Mouse (Mus musculus) forebrain, embryonic 15.5 days (tissue): ENCODE results near the gene Pim3. TPM values are rescaled to one million over a fixed set of nuclear protein-coding genes. Genes with fewer than 3 reads are reported as not detected.

Experiments
- ATAC-seq: fragments of 200-750 bp; cut with Nextera tagmentation; replicated peaks from 2 replicates; pipeline ENCODE4 v1.8.0; 2017; ENCODE audit warnings: mild to moderate bottlenecking, moderate TSS enrichment, moderate library complexity
- H3K27ac ChIP-seq: fragments of 300-500 bp; sonication (generic); replicated peaks from 2 replicates; pipeline ENCODE4 v1.5.1; 2015; ENCODE audit warnings: mild to moderate bottlenecking, inconsistent platforms
- H3K27me3 ChIP-seq: fragments of 300-500 bp; sonication (generic); 2 replicates; pipeline ENCODE4 v1.6.1; 2015; ENCODE audit warnings: inconsistent platforms
- H3K36me3 ChIP-seq: fragments of 300-500 bp; sonication (generic); 2 replicates; pipeline ENCODE4 v1.6.1; 2015; ENCODE audit warnings: mild to moderate bottlenecking, inconsistent platforms
- H3K4me1 ChIP-seq: fragments of 300-500 bp; sonication (generic); 2 replicates; pipeline ENCODE4 v1.6.1; 2015; ENCODE audit warnings: inconsistent platforms
- H3K4me2 ChIP-seq: fragments of 300-500 bp; sonication (generic); replicated peaks from 2 replicates; pipeline ENCODE4 v1.6.1; 2015; ENCODE audit warnings: mild to moderate bottlenecking, inconsistent platforms
- H3K4me3 ChIP-seq: fragments of 300-500 bp; sonication (generic); 2 replicates; pipeline ENCODE4 v1.5.1; 2015; ENCODE audit warnings: mild to moderate bottlenecking, inconsistent platforms
- H3K9ac ChIP-seq: fragments of 300-500 bp; sonication (generic); replicated peaks from 2 replicates; pipeline ENCODE4 v1.6.1; 2015; ENCODE audit warnings: mild to moderate bottlenecking, inconsistent platforms
- H3K9me3 ChIP-seq: fragments of 300-500 bp; sonication (generic); 2 replicates; pipeline ENCODE4 v1.6.1; 2016; ENCODE audit warnings: inconsistent platforms
- WGBS: fragments of 180-500 bp; shearing (Covaris S2); methylation state at CpG from one replicate; pipeline ENCODE4 v1.1.7; 2015; ENCODE audit warnings: mixed read lengths; 5-methylcytosine and 5-hydroxymethylcytosine counted together
- polyA plus RNA-seq: library from polyadenylated mRNA; unstranded; fragments of >200 nt; fragmentation: Nextera tagmentation; extraction: Ambion mirVana; gene quantifications from 2 replicates; pipeline ENCODE4 v1.2.1, GENCODE M21; 2015

Pim3 gene
- polyA plus RNA-seq, 1 experiment from 2014 or later: 69.1 TPM

DNA sequence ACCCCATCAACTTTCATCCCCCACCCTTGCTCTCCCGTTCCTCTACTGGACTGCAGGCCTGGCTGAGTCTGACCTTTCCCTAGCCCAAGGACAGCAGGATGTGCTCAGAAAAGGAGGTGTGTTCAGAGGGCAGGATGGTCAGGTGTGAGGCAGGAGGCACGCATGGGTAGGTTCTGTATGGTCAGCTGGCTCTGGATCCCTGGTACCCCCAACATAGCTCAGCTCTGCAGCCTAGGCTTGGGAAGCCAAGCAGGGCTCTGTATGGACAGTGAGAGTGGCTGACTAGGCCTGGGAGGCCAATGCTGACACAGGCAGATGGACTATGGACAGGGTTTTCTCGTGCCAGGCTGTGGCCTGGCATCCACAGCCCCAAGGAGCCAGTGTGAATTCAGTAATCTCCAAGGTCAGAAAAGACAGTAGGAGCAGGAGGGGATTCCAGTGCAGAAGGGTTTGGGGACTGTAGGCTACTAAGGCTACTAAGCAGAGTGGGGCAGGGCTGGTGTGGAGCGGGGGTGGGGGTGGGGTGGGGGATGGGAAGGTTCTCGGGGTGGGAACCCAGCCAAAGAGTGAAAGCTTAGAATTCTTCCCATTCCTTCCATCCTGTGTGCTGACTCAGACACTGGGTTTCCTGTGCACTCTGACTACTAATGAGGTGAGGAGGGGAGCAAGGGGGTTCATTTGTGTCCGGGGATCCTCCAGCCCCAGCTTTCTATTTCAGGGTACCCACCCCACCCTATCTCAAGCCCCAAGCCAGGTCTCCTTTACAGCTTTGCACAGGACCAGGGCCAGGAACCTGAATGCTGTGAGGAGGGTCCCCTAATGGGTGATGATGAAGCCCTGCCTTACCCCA lies 7.6 kb upstream of the Pim3 start:
- ATAC-seq: no peak
- Histone ChIP-seq H3K27ac (no peak overlapping the region), H3K4me1 (peaks cover 8% of the 10 kb centered on the region), H3K4me2 (no peak overlapping the region), H3K9ac (no peak overlapping the region), H3K9me3 (no peaks in the 10 kb centered on the region), H3K27me3 (no peaks in the 10 kb centered on the region), H3K4me3 (no peak overlapping the region), H3K36me3 (no peaks in the 10 kb centered on the region)
- 53% methylated on average over 6 of the region's 6 CpGs for WGBS

DNA sequence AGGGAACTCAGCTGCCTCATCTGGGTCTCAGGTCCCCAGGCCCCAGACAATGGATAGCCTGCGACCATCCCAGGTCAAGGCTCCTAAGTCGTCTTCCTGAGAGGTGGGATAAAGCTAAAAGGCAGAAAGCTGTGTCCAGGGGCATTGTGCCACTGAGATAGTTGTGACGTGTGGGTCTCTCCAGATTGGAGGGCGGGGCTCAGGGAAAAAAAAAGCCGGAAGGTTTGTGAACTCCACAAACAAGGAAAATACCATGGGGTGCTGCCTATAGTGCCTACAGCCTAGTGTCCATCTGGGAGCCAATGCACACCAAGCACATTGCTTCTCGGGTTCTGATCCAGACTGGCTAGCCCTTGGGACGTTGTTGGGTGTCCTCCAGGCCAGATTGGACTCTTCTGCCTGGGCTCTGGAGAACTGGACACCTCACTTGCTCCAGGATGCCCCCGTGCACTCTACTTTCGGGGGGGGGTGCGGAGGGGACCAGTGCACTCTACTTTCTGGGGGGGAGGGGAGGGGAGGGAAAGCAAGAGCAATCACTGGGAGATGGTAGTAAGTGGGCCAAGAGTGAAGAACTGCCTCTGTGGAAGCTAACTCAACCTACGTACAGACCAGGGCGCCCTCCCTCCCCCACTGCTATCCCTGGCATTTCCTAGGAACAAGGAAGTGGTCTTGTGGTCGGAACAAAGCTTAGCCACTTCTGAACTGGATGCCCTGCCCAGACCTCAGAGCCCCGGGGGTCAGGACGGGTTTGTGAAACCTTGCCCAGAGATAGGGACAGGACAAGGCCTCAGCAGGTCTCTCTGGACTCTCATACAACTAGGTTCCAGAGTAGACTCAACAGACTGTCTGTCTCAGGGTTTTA lies 6.8 kb upstream of the Pim3 start:
- H3K9me3 ChIP-seq: no peaks in the 10 kb centered on the region
- no peak for ATAC-seq
- H3K4me2 ChIP-seq: no peak overlapping the region
- H3K27me3 ChIP-seq: no peaks in the 10 kb centered on the region
- H3K27ac ChIP-seq: no peak overlapping the region
- no peaks in the 10 kb centered on the region for H3K36me3 ChIP-seq
- H3K4me3 ChIP-seq: no peak overlapping the region
- peaks cover 8% of the 10 kb centered on the region for H3K4me1 ChIP-seq
- no peak overlapping the region for H3K9ac ChIP-seq
- 78% methylated on average over 15 of the region's 15 CpGs for WGBS

DNA sequence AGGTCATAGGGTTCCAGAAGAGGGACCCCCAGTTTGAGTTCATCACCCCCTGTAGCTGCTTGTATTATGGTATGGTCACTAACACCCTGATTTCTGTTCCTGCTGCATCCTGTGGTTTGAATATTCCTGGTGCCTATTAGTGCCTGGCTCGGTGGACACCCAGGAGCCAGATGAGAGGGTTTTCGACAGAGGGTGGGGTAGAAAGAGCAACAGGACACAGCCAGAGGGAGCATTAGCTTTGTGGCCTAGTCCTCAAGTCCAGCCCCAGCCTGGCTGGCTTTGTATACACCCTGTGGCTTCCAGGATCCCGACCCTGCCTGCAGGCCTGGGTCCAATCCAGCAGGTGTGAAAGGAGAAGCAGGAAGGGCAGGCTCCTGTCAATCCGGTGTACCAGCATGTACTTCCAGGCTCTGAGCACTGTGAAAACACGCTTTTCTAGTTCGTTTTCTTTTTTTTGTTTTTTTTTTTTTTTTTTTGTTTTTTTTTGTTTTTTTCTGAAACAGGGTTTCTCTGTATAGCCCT lies 6.0 kb upstream of the Pim3 start:
- Histone ChIP-seq H3K9ac (no peak overlapping the region), H3K9me3 (no peaks in the 10 kb centered on the region), H3K4me2 (no peak overlapping the region), H3K4me1 (peaks cover 8% of the 10 kb centered on the region), H3K36me3 (no peaks in the 10 kb centered on the region), H3K4me3 (no peak overlapping the region), H3K27me3 (no peaks in the 10 kb centered on the region), H3K27ac (no peak overlapping the region)
- ATAC-seq: no peak
- 82% methylated on average over 6 of the region's 6 CpGs for WGBS

DNA sequence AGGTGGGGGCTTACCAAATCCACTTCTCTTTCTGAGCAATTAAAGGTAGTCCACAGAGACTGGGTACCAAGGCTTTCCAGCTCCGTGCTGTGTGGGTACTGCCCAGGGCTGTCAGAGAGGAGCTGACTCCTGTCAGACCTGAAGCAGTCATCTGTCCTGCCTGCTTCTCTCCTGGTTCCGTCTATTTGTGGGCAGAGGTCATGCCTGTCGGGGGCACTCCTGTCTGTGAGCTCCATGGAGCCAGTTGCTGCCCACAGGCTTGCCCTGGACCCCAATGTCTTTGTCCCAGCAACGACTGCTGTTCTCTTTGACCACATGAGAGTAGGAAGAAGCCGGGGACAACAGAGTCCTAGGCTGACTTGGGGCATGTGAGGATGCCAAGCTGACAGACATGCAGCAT lies 5.4 kb upstream of the Pim3 start:
- WGBS: 82% methylated on average over 5 of the region's 5 CpGs
- peaks cover 12% of the 10 kb centered on the region for H3K4me1 ChIP-seq
- no peak overlapping the region for H3K27ac ChIP-seq
- H3K4me2 ChIP-seq: no peak overlapping the region
- no peak overlapping the region for H3K9ac ChIP-seq
- H3K9me3 ChIP-seq: no peaks in the 10 kb centered on the region
- ATAC-seq: no peak
- H3K36me3 ChIP-seq: no peaks in the 10 kb centered on the region
- H3K4me3 ChIP-seq: no peak overlapping the region
- no peaks in the 10 kb centered on the region for H3K27me3 ChIP-seq

DNA sequence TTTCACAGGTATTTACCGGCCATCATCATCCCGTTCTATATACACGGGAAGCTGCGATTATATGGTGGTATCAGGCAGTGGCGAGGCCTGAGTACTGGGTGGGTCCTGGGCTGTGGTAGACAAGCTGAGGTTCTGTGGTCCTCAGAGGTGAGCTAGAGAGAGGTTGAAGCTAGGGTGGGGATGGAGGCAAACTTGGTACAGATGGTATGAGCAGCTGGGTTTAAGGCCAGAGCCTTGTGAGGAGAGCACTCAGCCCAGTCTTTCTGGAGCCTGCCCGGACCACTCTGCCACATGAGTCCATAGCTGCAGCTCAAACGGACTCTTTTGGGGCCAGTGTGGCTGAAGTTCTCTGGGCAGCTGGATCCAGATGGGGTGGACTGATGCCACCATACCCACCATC lies 4.6 kb upstream of the Pim3 start:
- Histone ChIP-seq H3K27ac (no peak overlapping the region), H3K4me2 (no peak overlapping the region), H3K4me3 (no peak overlapping the region), H3K36me3 (no peaks in the 10 kb centered on the region), H3K27me3 (no peaks in the 10 kb centered on the region), H3K9me3 (no peaks in the 10 kb centered on the region), H3K4me1 (peaks cover 12% of the 10 kb centered on the region), H3K9ac (no peak overlapping the region)
- no peak for ATAC-seq
- 93% methylated on average over 7 of the region's 7 CpGs for WGBS

DNA sequence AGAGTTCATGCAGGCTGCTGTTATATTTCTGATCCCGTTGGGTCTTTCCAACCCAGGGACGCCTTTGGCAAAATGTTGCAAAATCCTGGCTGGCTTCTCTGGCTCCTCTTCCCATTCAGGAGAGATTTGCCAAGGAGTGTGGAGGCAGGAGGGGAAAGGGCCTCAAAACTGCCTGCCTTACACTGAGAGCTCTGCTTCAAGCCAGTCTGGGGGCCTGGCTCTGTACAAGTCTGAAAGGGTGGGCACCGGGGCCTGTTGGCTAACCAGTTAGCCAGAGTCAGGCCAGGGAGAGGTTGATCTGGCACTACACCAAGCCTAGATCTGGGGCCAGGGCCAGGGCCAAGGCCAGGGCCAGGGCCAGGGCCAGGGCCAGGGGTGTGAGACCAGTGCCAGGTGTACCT lies 3.8 kb upstream of the Pim3 start:
- Histone ChIP-seq H3K27me3 (no peaks in the 10 kb centered on the region), H3K27ac (peak overlapping the region; percentile 23; the same call in 1 of the 2 replicates), H3K36me3 (no peaks in the 10 kb centered on the region), H3K4me1 (peaks cover 12% of the 10 kb centered on the region), H3K4me3 (no peak overlapping the region), H3K4me2 (no peak overlapping the region), H3K9ac (no peak overlapping the region), H3K9me3 (no peaks in the 10 kb centered on the region)
- ATAC-seq: no peak
- 88% methylated on average over 3 of the region's 3 CpGs for WGBS

DNA sequence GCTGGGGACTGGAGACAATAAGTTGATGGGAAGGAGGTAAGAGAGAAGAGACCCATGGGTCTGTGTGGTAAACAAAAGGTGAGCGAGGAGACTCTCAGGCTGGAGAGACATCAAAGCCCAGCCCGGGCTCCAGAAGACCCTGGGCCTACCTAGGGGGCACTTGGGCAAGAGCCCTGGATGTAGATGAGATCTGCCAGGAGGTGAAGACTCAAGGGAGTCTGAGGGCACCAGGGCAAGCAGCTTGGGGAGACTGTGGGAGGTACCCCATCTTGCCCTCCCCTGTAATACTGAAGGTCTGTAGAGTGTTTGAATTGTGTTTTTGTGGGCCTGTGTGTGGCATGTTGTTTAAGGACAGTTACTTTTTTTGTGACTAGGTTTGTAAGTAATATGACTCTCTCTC lies 3.3 kb upstream of the Pim3 start:
- H3K4me1 ChIP-seq: peaks cover 12% of the 10 kb centered on the region
- no peaks in the 10 kb centered on the region for H3K9me3 ChIP-seq
- no peak overlapping the region for H3K9ac ChIP-seq
- WGBS: 75% methylated on average over 2 of the region's 2 CpGs
- no peak for ATAC-seq
- no peak overlapping the region for H3K27ac ChIP-seq
- no peak overlapping the region for H3K4me2 ChIP-seq
- H3K27me3 ChIP-seq: no peaks in the 10 kb centered on the region
- H3K4me3 ChIP-seq: no peak overlapping the region
- no peaks in the 10 kb centered on the region for H3K36me3 ChIP-seq

DNA sequence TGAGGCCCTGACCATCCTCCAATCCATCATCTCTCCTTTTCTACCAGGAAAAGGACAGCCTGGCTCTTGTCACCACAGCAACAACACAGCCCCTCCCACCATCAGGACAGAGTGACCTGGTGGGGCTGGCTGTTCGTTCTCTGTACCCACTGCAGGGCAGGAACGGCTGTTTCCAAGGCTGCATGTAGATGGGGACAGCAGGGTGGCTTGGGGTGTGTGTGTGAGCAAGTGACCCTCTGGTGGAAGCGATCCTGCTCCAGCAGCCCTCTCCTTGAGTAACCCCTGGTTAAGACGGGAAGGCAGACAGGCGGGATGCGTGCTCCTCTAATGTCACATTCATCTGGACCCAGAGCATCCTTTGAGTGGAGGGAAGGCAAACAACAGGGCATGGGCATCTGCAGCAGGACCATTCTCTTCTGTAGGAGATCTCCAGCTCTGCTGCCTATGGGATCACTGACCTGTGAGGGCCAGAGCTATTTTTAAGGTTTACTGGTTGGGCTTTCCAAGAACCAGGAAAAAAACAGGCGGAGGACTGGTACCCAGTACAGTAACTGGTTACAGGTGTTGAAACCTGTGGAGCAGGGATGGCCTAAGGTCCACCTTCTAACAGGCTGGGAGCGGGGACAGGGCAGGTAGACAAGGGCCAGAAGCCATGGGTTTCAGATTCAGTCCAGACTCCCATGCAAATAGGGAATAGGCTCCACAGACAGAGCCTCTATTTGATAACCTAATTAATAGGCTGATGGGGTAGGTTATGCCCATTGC lies 2.6 kb upstream of the Pim3 start:
- WGBS: 74% methylated on average over 8 of the region's 8 CpGs
- Histone ChIP-seq H3K9ac (no peak overlapping the region), H3K9me3 (no peaks in the 10 kb centered on the region), H3K27me3 (no peaks in the 10 kb centered on the region), H3K27ac (no peak overlapping the region), H3K4me2 (no peak overlapping the region), H3K4me3 (no peak overlapping the region), H3K4me1 (peaks cover 18% of the 10 kb centered on the region), H3K36me3 (no peaks in the 10 kb centered on the region)
- no peak for ATAC-seq

DNA sequence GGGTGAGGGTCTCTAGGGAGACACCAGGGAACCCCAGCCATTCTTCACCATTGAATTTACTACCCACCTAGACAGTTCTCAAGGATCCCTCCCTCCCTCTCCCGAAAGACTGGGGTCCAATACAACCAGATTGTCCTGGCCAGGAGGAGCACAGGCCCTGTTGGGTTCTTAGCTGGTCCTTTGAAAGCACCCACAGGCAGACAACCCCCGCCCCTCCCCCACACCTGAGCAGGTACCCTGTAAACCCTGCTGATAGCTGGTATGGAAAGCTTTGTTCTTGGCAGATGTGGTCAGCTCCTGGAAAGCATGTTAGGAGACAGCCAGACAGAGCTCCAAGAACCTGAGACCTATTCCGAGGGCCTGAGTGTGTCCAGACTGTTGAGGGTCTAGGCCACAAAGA lies 1.2 kb upstream of the Pim3 start:
- Histone ChIP-seq H3K27me3 (no peaks in the 10 kb centered on the region), H3K4me3 (no peak overlapping the region), H3K9me3 (no peaks in the 10 kb centered on the region), H3K4me2 (no peak overlapping the region), H3K9ac (no peak overlapping the region), H3K27ac (no peak overlapping the region), H3K36me3 (peaks cover 9% of the 10 kb centered on the region), H3K4me1 (peaks cover 23% of the 10 kb centered on the region)
- WGBS: 86% methylated on average over 3 of the region's 3 CpGs
- ATAC-seq: no peak

DNA sequence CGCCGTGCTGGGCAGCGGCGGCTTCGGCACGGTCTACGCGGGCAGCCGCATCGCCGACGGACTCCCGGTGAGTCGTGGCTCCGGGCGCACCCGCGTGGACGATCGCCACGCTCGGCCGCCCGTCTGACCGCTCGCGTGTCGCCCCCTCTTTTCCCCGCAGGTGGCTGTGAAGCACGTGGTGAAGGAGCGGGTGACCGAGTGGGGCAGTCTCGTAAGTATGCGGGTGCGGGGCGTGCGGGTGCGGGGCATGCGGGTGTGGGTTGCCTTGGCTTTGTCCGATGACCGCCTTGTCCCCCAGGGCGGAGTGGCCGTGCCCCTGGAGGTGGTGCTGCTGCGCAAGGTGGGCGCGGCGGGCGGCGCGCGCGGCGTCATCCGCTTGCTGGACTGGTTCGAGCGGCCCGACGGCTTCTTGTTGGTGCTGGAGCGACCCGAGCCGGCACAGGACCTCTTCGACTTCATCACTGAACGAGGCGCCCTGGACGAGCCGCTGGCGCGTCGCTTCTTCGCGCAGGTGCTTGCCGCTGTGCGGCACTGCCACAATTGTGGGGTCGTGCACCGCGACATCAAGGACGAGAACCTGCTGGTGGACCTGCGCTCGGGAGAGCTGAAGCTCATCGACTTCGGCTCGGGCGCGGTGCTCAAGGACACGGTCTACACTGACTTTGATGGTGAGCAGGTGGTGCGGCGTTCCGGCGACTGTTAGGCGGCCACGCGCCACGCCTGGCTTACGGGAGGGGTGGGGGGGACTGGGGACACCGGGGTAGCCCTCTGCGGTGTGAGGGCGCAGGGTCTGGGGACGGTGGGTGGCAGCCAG lies 1.1 kb downstream of the Pim3 start:
- Histone ChIP-seq H3K9ac (peak overlapping the region; percentile 97), H3K4me2 (peak overlapping the region; percentile 88), H3K27me3 (no peaks in the 10 kb centered on the region), H3K4me3 (peak overlapping the region; percentile 98), H3K36me3 (peaks cover 21% of the 10 kb centered on the region), H3K4me1 (peaks cover 23% of the 10 kb centered on the region), H3K9me3 (no peaks in the 10 kb centered on the region), H3K27ac (peak overlapping the region; percentile 99)
- peak; percentile 14; the same call in 1 of the 2 replicates for ATAC-seq
- under 1% methylated on average over 98 of the region's 98 CpGs for WGBS

DNA sequence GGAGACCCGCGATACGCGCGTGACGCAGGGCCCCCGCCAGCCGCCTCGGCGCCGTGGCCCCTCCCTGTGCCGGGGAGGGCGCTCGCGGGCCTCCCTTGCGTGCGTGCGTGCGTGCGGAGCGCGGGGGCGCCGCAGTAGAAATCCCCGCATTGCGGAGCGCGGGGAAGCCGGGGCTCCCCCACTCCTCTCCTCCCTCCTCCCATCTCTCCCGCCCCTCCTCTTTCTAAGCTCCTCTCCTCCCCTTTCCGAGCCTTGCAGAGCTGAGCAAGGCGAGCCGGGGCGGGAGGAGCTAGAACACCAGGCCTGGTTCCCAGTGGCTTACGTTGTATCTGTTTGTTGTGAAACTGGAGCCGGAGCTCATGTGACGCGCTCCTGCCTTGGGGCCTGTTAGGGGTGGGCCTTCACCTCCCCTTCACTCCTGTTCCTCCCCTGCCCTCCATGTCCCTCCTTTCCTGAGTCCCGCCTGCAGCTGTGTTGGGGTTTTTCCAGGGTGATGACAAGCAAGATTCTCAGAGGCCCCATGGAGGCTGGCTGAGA lies 1.8 kb downstream of the Pim3 start:
- under 1% methylated on average over 35 of the region's 39 CpGs for WGBS
- peak; percentile 79 for ATAC-seq
- Histone ChIP-seq H3K27ac (peak overlapping the region; percentile 99), H3K4me1 (peaks cover 19% of the 10 kb centered on the region), H3K9me3 (no peaks in the 10 kb centered on the region), H3K4me2 (peak overlapping the region; percentile 88), H3K27me3 (no peaks in the 10 kb centered on the region), H3K9ac (peak overlapping the region; percentile 97), H3K4me3 (peak overlapping the region; percentile 98), H3K36me3 (peaks cover 21% of the 10 kb centered on the region)
